Mouse (Mus musculus): ENCODE measurements around the gene Dnaaf5.
A peak's percentile ranks its signal among the peaks of the same experiment; 100 is the strongest.

DNA sequence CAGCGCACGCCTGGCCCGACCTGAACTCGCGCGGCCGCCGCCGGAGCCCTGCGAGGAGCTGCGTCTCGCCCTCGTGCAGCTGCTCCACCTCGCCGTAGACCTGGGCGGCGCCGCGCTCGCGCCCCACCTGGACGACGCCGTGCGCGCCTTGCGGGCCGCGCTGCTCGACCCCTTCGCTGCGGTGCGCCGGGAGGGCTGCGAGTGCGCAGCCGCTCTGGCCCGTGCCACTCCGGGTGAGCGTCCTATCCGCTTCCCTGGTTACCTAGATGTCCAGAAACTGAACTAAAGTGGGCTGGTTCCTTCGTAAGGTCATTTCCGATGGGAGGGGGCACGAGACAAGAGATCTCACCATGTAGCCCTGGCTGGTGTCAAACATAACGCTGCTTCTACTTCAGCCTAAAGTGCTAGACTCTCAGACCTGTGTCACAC is 594 bp downstream of the Dnaaf5 start:
- TF ChIP-seq TCF12 (IDR thresholded peaks at IDR 0.05; ENCODE audit: insufficient read depth, poor library complexity, severe bottlenecking) (no peak), POLR2A (IDR thresholded peaks at IDR 0.05; ENCODE audit: insufficient read length, low read depth) (no peak), MYOG (IDR thresholded peaks at IDR 0.05; ENCODE audit: control insufficient read depth in 1 of 3, insufficient read depth in 1 of 3, insufficient read length in 2 of 3, low read depth in 2 of 3) (peak in 1 of 3 experiments; percentile 39), POLR2AphosphoS2 (IDR thresholded peaks at IDR 0.05; ENCODE audit: insufficient read length, low read depth) (no peak)
